Mouse (Mus musculus) liver, postnatal 0 days (tissue): ENCODE measurements around the gene Sdhaf1. TPM values are rescaled to one million over a fixed set of nuclear protein-coding genes. Genes with fewer than 3 reads are reported as not detected.
A peak's percentile ranks its signal among the peaks of the same experiment; 100 is the strongest.

Source experiments
- ATAC-seq: fragments of 200-750 bp; cut with Nextera tagmentation; 2 replicates; pipeline ENCODE4 v1.8.0; 2017; ENCODE audit warnings: mild to moderate bottlenecking, moderate library complexity
- DNase-seq: peaks from one replicate; pipeline ENCODE4 v3.0.0-alpha.2; 2016
- H3K27ac ChIP-seq: fragments of 300-500 bp; sonication (generic); 2 replicates; pipeline ENCODE4 v1.5.1; 2014; ENCODE audit warnings: antibody characterized with exemption, moderate library complexity, mild to moderate bottlenecking, low read depth
- H3K27me3 ChIP-seq: fragments of 300-500 bp; sonication (generic); 2 replicates; pipeline ENCODE4 v1.6.1; 2014; ENCODE audit warnings: low read length, control low read depth, mixed read lengths; ENCODE audit not compliant: insufficient read depth
- H3K36me3 ChIP-seq: fragments of 300-500 bp; sonication (generic); replicated peaks from 2 replicates; pipeline ENCODE4 v1.6.1; 2014; ENCODE audit warnings: mild to moderate bottlenecking, control low read depth, low read length, moderate library complexity, mixed read lengths; ENCODE audit not compliant: insufficient read depth
- H3K4me1 ChIP-seq: fragments of 300-500 bp; sonication (generic); 2 replicates; pipeline ENCODE4 v1.6.1; 2014; ENCODE audit warnings: antibody characterized with exemption, mild to moderate bottlenecking, control low read depth; ENCODE audit not compliant: insufficient read depth
- H3K4me2 ChIP-seq: fragments of 300-500 bp; sonication (generic); 2 replicates; pipeline ENCODE4 v1.6.1; 2014; ENCODE audit warnings: low read depth, mild to moderate bottlenecking, low read length, moderate library complexity, mixed read lengths
- H3K4me3 ChIP-seq: fragments of 300-500 bp; sonication (generic); 2 replicates; pipeline ENCODE4 v1.5.1; 2014; ENCODE audit warnings: low read depth, low read length
- H3K9ac ChIP-seq: fragments of 300-500 bp; sonication (generic); replicated peaks from 2 replicates; pipeline ENCODE4 v1.6.1; 2014; ENCODE audit warnings: mild to moderate bottlenecking, moderate library complexity
- H3K9me3 ChIP-seq: fragments of 300-500 bp; sonication (generic); 2 replicates; pipeline ENCODE4 v1.6.1; 2016; ENCODE audit warnings: mild to moderate bottlenecking, control low read depth, low read length, mixed read lengths
- CTCF ChIP-seq: sonication (generic); IDR thresholded peaks from 2 replicates; pipeline ENCODE4 v1.5.1; 2016; ENCODE audit warnings: antibody characterized with exemption, low read depth
- EP300 ChIP-seq: IDR thresholded peaks from 2 replicates; pipeline ENCODE4 v1.6.1; 2016; ENCODE audit warnings: antibody characterized with exemption, low read depth, mild to moderate bottlenecking
- WGBS: fragments of 180-500 bp; shearing (Covaris S2); extraction: QIAGEN DNeasy Blood & Tissue Kit; methylation state at CpG from one replicate; pipeline ENCODE4 v1.1.7; 2014; ENCODE audit not compliant: insufficient replicate concordance; 5-methylcytosine and 5-hydroxymethylcytosine counted together
- polyA plus RNA-seq: library from polyadenylated mRNA; unstranded; fragments of >200 nt; fragmentation: Nextera tagmentation; extraction: Ambion mirVana; gene quantifications from 2 replicates; pipeline ENCODE4 v1.2.1, GENCODE M21; 2015

Sdhaf1 gene
- polyA plus RNA-seq, 1 experiment from 2014 or later: 14.0 TPM

GRCm38 (mm10) chr7:30328379-30328778 is 4.7 kb upstream of the Sdhaf1 start:
- 57% methylated on average over 10 of the region's 10 CpGs for WGBS

GRCm38 (mm10) chr7:30327140-30327539 is 3.4 kb upstream of the Sdhaf1 start:
- no peak for TF ChIP-seq EP300
- no peak for TF ChIP-seq CTCF
- H3K27ac ChIP-seq: no peak overlapping the region
- 64% methylated on average over 15 of the region's 15 CpGs for WGBS
- H3K4me1 ChIP-seq: peaks cover 9% of the 10 kb centered on the region
- H3K9ac ChIP-seq: no peak overlapping the region
- ATAC-seq: no peak
- H3K4me2 ChIP-seq: no peak overlapping the region
- H3K36me3 ChIP-seq: no peaks in the 10 kb centered on the region
- no peak for DNase-seq
- H3K9me3 ChIP-seq: peaks cover 2% of the 10 kb centered on the region; the same call in 1 of the 2 replicates
- H3K4me3 ChIP-seq: no peak overlapping the region
- H3K27me3 ChIP-seq: no peaks in the 10 kb centered on the region

More at GRCm38 (mm10) chr7:30328379-30328778, 4.7 kb upstream of the Sdhaf1 start:
- Histone ChIP-seq H3K27me3 (no peaks in the 10 kb centered on the region), H3K36me3 (no peaks in the 10 kb centered on the region), H3K9ac (no peak overlapping the region), H3K4me2 (no peak overlapping the region), H3K4me3 (no peak overlapping the region), H3K27ac (no peak overlapping the region), H3K4me1 (peaks cover 2% of the 10 kb centered on the region), H3K9me3 (peaks cover 2% of the 10 kb centered on the region; the same call in 1 of the 2 replicates)
- ATAC-seq (no peak), DNase-seq (no peak)
- TF ChIP-seq EP300: no peak
- no peak for TF ChIP-seq CTCF

GRCm38 (mm10) chr7:30326427-30326826 is 2.7 kb upstream of the Sdhaf1 start:
- TF ChIP-seq CTCF (no peak), EP300 (no peak)
- Histone ChIP-seq H3K9me3 (peaks cover 2% of the 10 kb centered on the region; the same call in 1 of the 2 replicates), H3K4me3 (no peak overlapping the region), H3K36me3 (no peaks in the 10 kb centered on the region), H3K4me1 (peaks cover 11% of the 10 kb centered on the region), H3K27ac (no peak overlapping the region), H3K9ac (no peak overlapping the region), H3K4me2 (no peak overlapping the region), H3K27me3 (no peaks in the 10 kb centered on the region)
- DNase-seq: no peak
- ATAC-seq: no peak

- no peak overlapping the region for H3K9ac ChIP-seq
- DNase-seq (peak; percentile 74), ATAC-seq (no peak)
- no peak overlapping the region for H3K4me2 ChIP-seq
- H3K27ac ChIP-seq: no peak overlapping the region
- H3K4me1 ChIP-seq: peaks cover 21% of the 10 kb centered on the region
- 45% methylated on average over 2 of the region's 2 CpGs for WGBS
- no peaks in the 10 kb centered on the region for H3K27me3 ChIP-seq
- no peak for TF ChIP-seq EP300
- peak; percentile 82 for TF ChIP-seq CTCF
- H3K9me3 ChIP-seq: peaks cover 2% of the 10 kb centered on the region; the same call in 1 of the 2 replicates
- no peak overlapping the region for H3K4me3 ChIP-seq
- no peaks in the 10 kb centered on the region for H3K36me3 ChIP-seq
These were observed 1.7 kb upstream of the Sdhaf1 start for GRCm38 (mm10) chr7:30325364-30325763.

GRCm38 (mm10) chr7:30324300-30324944 is 727 bp upstream of the Sdhaf1 start:
- H3K9me3 ChIP-seq: peaks cover 2% of the 10 kb centered on the region; the same call in 1 of the 2 replicates
- H3K4me2 ChIP-seq: no peak overlapping the region
- 73% methylated on average over 5 of the region's 5 CpGs for WGBS
- H3K4me3 ChIP-seq: no peak overlapping the region
- H3K4me1 ChIP-seq: peaks cover 21% of the 10 kb centered on the region
- DNase-seq (no peak), ATAC-seq (no peak)
- no peaks in the 10 kb centered on the region for H3K27me3 ChIP-seq
- H3K27ac ChIP-seq: no peak overlapping the region
- H3K36me3 ChIP-seq: no peaks in the 10 kb centered on the region
- no peak overlapping the region for H3K9ac ChIP-seq
- no peak for TF ChIP-seq CTCF
- TF ChIP-seq EP300: no peak

GRCm38 (mm10) chr7:30322865-30323264 is 830 bp downstream of the Sdhaf1 start:
- TF ChIP-seq CTCF (no peak), EP300 (no peak)
- Histone ChIP-seq H3K27ac (peak overlapping the region; percentile 93), H3K9ac (peak overlapping the region; percentile 74), H3K36me3 (no peaks in the 10 kb centered on the region), H3K9me3 (peaks cover 2% of the 10 kb centered on the region; the same call in 1 of the 2 replicates), H3K4me3 (peak overlapping the region; percentile 68), H3K4me1 (peaks cover 21% of the 10 kb centered on the region), H3K27me3 (no peaks in the 10 kb centered on the region), H3K4me2 (peak overlapping the region; percentile 89)
- DNase-seq (no peak), ATAC-seq (peak; percentile 9)
- 6% methylated on average over 6 of the region's 6 CpGs for WGBS
